Mouse (Mus musculus): ENCODE data around the gene Olfr329-ps. TPM values are rescaled to one million over a fixed set of nuclear protein-coding genes. Genes with fewer than 3 reads are reported as not detected.
"Not testable (repeated sequence)": the region's sequence is repeated elsewhere in the genome, so short reads cannot be mapped to it uniquely, and the experiment has no call there.

Olfr329-ps gene
- polyA plus RNA-seq, 1 experiment = not detected

DNA sequence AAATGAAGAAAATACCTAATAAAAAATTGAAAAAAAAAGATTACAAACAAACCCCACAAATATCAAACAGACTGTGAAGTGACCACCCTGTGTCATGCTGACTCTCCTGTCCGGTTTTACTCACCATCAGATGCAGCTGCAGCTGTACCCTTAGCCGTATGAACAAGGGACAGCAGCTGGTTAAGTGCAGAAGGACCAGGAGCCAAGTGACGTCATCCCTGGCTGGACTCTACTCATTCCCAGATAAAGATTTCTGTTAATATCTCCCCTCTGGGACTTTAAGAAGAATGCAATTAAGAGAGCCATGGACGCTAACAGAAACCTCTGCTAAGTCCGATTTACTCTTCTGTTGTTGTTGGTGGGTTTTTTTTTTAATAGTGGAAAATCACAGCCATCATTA lies 24.2 kb upstream of the Olfr329-ps start, which contains the start of gene Olfr224:
Gene Olfr224, minus strand, starts transcription at position 149 of the 400 bp plus-strand sequence.
- Histone ChIP-seq H3K27me3 (ENCODE audit: control insufficient read depth, insufficient read depth, low read length, poor library complexity, severe bottlenecking) (no peaks in the 10 kb centered on the region), H3K4me3 (ENCODE audit: low read depth, low read length) (no peak within 1 kb of the TSS), H3K9ac (ENCODE audit: low read depth, poor library complexity, severe bottlenecking) (no peak within 1 kb of the TSS), H3K9me3 (replicated peaks; ENCODE audit: control insufficient read depth, insufficient read depth, low read length, poor library complexity, severe bottlenecking) (no peaks in the 10 kb centered on the region), H3K27ac (ENCODE audit: insufficient read depth, low read length) (no peak within 1 kb of the TSS), H3K4me1 (ENCODE audit: control insufficient read depth, insufficient read depth, low read length) (no peaks in the 10 kb centered on the region), H3K36me3 (ENCODE audit: control insufficient read depth, insufficient read depth, low read length, poor library complexity, severe bottlenecking) (no peaks in the 10 kb centered on the region)
- TF ChIP-seq CTCF (IDR thresholded peaks at IDR 0.05; ENCODE audit: low read depth, low read length) = no peak

DNA sequence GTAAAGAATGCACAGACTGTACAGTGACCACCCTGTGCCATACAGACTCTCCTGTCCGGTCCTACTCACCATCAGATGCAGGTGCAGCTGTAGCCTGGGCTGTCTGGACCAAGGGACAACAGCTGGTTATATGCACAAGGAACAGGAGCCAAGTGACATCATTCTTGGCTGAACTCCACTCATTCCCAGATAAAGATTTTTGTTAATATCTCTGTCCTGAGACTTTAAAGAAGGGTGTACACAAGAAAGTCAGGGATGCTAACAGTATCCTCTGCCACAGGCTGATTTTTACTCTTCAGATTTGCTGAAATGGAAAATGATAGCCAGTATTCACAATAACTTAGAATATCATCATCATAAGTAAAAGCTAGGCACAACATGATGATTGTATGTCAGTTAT lies 9.3 kb upstream of the Olfr329-ps start, which contains the start of gene Olfr328:
Gene Olfr328, minus strand, starts transcription at position 101 of the 400 bp plus-strand sequence.
- TF ChIP-seq CTCF (IDR thresholded peaks at IDR 0.05; ENCODE audit: low read depth, low read length) = no peak
- no peak within 1 kb of the TSS for H3K9ac ChIP-seq (ENCODE audit: low read depth, poor library complexity, severe bottlenecking)
- H3K36me3 ChIP-seq (ENCODE audit: control insufficient read depth, insufficient read depth, low read length, poor library complexity, severe bottlenecking) = no peaks in the 10 kb centered on the region
- no peak within 1 kb of the TSS for H3K4me3 ChIP-seq (ENCODE audit: low read depth, low read length)
- no peaks in the 10 kb centered on the region for H3K27me3 ChIP-seq (ENCODE audit: control insufficient read depth, insufficient read depth, low read length, poor library complexity, severe bottlenecking)
- H3K27ac ChIP-seq (ENCODE audit: insufficient read depth, low read length) = no peak within 1 kb of the TSS
- H3K4me1 ChIP-seq (ENCODE audit: control insufficient read depth, insufficient read depth, low read length) = no peaks in the 10 kb centered on the region
- H3K9me3 ChIP-seq (replicated peaks; ENCODE audit: control insufficient read depth, insufficient read depth, low read length, poor library complexity, severe bottlenecking) = no peaks in the 10 kb centered on the region

DNA sequence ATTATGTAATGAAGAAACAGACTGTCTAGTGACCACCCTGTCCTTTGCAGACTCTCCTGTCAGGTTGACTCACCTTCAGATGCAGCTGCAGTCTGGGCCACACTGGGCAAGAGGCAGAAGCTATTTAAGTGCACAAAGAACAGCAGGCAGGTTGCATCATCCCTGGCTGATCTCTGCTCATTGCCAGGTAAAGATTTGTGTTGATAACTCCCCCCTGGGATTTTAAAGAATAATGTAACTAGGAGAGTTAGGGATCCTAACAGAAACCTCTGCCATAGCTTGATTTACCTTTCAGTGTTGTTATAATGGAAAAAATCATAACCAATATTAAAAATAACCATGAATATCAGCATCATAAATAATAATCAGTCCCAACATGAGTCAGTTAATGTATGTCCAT lies 11.5 kb downstream of the Olfr329-ps start, which contains the start of gene Olfr330:
Gene Olfr330, minus strand, starts transcription at position 101 of the 400 bp plus-strand sequence.
- not testable (repeated sequence) for H3K9ac ChIP-seq (ENCODE audit: low read depth, poor library complexity, severe bottlenecking); H3K36me3 ChIP-seq (ENCODE audit: control insufficient read depth, insufficient read depth, low read length, poor library complexity, severe bottlenecking); H3K4me3 ChIP-seq (ENCODE audit: low read depth, low read length); H3K4me1 ChIP-seq (ENCODE audit: control insufficient read depth, insufficient read depth, low read length); H3K27me3 ChIP-seq (ENCODE audit: control insufficient read depth, insufficient read depth, low read length, poor library complexity, severe bottlenecking); H3K9me3 ChIP-seq (replicated peaks; ENCODE audit: control insufficient read depth, insufficient read depth, low read length, poor library complexity, severe bottlenecking); H3K27ac ChIP-seq (ENCODE audit: insufficient read depth, low read length)

- peaks cover 15% of the 10 kb centered on the region for H3K9me3 ChIP-seq (replicated peaks; ENCODE audit: control insufficient read depth, insufficient read depth, low read length, poor library complexity, severe bottlenecking)
- H3K27me3 ChIP-seq (ENCODE audit: control insufficient read depth, insufficient read depth, low read length, poor library complexity, severe bottlenecking); H3K4me3 ChIP-seq (ENCODE audit: low read depth, low read length); H3K4me1 ChIP-seq (ENCODE audit: control insufficient read depth, insufficient read depth, low read length); H3K27ac ChIP-seq (ENCODE audit: insufficient read depth, low read length); H3K9ac ChIP-seq (ENCODE audit: low read depth, poor library complexity, severe bottlenecking); H3K36me3 ChIP-seq (ENCODE audit: control insufficient read depth, insufficient read depth, low read length, poor library complexity, severe bottlenecking): not testable (repeated sequence)
Observed at GRCm38 (mm10) chr11:58519756-58520155, 26.5 kb downstream of the Olfr329-ps start.

- H3K27me3 ChIP-seq (ENCODE audit: control insufficient read depth, insufficient read depth, low read length, poor library complexity, severe bottlenecking); H3K27ac ChIP-seq (ENCODE audit: insufficient read depth, low read length); H3K9ac ChIP-seq (ENCODE audit: low read depth, poor library complexity, severe bottlenecking); H3K36me3 ChIP-seq (ENCODE audit: control insufficient read depth, insufficient read depth, low read length, poor library complexity, severe bottlenecking); H3K4me3 ChIP-seq (ENCODE audit: low read depth, low read length); H3K4me1 ChIP-seq (ENCODE audit: control insufficient read depth, insufficient read depth, low read length): not testable (repeated sequence)
- peaks cover 15% of the 10 kb centered on the region for H3K9me3 ChIP-seq (replicated peaks; ENCODE audit: control insufficient read depth, insufficient read depth, low read length, poor library complexity, severe bottlenecking)
Observed at GRCm38 (mm10) chr11:58518916-58519315, 27.3 kb downstream of the Olfr329-ps start.

DNA sequence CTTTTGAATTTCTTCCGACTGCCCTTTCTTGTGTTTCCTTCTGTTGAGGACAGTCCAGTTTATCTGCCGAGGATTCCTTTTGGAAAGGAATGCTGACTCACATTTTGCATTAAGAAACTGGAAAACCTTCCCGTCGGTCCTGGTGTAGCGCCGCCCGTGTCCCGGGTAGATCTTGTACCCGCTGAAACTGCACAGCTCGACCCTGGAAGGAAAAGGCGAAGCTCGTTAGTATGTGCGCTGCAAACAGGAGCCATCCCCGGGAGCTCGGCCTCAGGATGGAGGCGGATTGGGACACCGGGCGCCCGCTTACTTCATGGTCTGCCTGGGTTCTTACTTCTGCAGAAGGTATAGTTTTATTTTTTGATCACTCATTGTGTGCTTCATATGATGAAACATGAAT lies 37.2 kb downstream of the Olfr329-ps start:
- H3K27me3 ChIP-seq (ENCODE audit: control insufficient read depth, insufficient read depth, low read length, poor library complexity, severe bottlenecking) = not testable (repeated sequence)

GRCm38 (mm10) chr11:58502472-58502871 lies 43.8 kb downstream of the Olfr329-ps start, which contains the start of gene Olfr331:
Olfr331 (minus strand) TSS chr11:58502572.
- not testable (repeated sequence) for H3K4me3 ChIP-seq (ENCODE audit: low read depth, low read length); H3K36me3 ChIP-seq (ENCODE audit: control insufficient read depth, insufficient read depth, low read length, poor library complexity, severe bottlenecking); H3K27me3 ChIP-seq (ENCODE audit: control insufficient read depth, insufficient read depth, low read length, poor library complexity, severe bottlenecking); H3K9me3 ChIP-seq (replicated peaks; ENCODE audit: control insufficient read depth, insufficient read depth, low read length, poor library complexity, severe bottlenecking); H3K4me1 ChIP-seq (ENCODE audit: control insufficient read depth, insufficient read depth, low read length); H3K27ac ChIP-seq (ENCODE audit: insufficient read depth, low read length); H3K9ac ChIP-seq (ENCODE audit: low read depth, poor library complexity, severe bottlenecking)

More for the DNA sequence above, 37.2 kb downstream of the Olfr329-ps start:
- not testable (repeated sequence) for H3K36me3 ChIP-seq (ENCODE audit: control insufficient read depth, insufficient read depth, low read length, poor library complexity, severe bottlenecking); H3K4me1 ChIP-seq (ENCODE audit: control insufficient read depth, insufficient read depth, low read length); H3K4me3 ChIP-seq (ENCODE audit: low read depth, low read length); H3K9ac ChIP-seq (ENCODE audit: low read depth, poor library complexity, severe bottlenecking); H3K9me3 ChIP-seq (replicated peaks; ENCODE audit: control insufficient read depth, insufficient read depth, low read length, poor library complexity, severe bottlenecking); H3K27ac ChIP-seq (ENCODE audit: insufficient read depth, low read length)

Data from ES-Bruce4 (cell line).